Mouse (Mus musculus): ENCODE measurements at regions not wholly inside any gene's neighbourhood (a gene's known extent, or its start where the extent isn't known, plus 50 kb on each side); places are given as distances from the start of the nearest gene placed in this dataset.

DNA sequence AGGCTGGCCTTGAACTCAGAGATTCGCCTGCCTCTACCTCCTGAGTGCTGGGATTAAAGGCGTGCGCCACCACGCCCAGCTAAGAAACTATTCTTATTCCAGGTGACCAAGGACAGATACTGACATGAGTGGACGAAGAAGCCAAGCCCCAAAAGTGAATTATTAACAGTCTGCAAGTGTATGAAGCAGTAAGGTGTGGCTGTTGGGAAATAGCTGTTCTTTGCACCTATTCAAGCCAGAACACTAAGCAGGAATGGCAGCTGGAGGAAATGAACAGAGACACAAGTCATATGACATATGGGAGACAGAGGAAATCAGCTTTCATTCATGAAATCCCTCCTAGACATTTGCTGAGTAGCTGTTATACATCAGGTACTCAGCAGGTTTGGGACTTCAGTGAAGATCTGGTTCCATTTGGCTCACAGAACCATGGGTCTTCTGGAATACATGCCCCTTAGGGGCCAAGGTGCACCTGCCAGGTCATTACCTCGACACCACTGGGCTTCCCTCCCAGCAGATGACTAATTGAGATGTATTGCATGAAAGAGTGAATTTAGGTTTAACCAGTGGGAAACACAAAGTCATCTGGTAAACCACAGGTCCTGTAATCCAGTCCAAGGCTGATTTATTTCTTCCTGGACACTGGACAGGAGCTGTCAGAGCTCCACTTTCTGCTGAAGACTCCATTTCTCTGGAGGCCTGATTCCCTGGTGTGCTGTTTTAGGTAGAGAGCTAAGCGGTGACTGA, 101.0 kb upstream of the Adra1b start:
- dilution Hi-C loops (cut with MboI; ENCODE audit: extremely low pct_ligation_motif_present, extremely low pct_unique_long_range_greater_than_20kb, low sequenced_read_pairs): no loop called here
- TF ChIP-seq E2F4 (IDR thresholded peaks at IDR 0.05; ENCODE audit: insufficient replicate concordance, low read depth, low read length) (no peak), JUND (conservative IDR thresholded peaks at IDR 0.05; ENCODE audit: low read depth, low read length) (no peak), POLR2A (IDR thresholded peaks at IDR 0.05; ENCODE audit: low read depth, low read length) (no peak), CHD2 (IDR thresholded peaks at IDR 0.05; ENCODE audit: low read length) (no peak), USF2 (conservative IDR thresholded peaks at IDR 0.05; ENCODE audit: low read depth, low read length) (no peak), ZMIZ1 (IDR thresholded peaks at IDR 0.05; ENCODE audit: low read depth, low read length) (no peak), NELFE (IDR thresholded peaks at IDR 0.05; ENCODE audit: low read depth, low read length) (no peak), UBTF (IDR thresholded peaks at IDR 0.05; ENCODE audit: low read depth, low read length) (no peak), MAFK (IDR thresholded peaks at IDR 0.05; ENCODE audit: insufficient replicate concordance, low read length) (no peak)
- H3K4me2 ChIP-seq (ENCODE audit: insufficient read depth, low read depth, poor library complexity, severe bottlenecking): no peak overlapping the region
- no peaks in the 10 kb centered on the region for H3K27me3 ChIP-seq (replicated peaks)
- no peak overlapping the region for H3K4me3 ChIP-seq (replicated peaks in 1 of 3; ENCODE audit: low read depth in 2 of 3, low read length in 2 of 3, poor library complexity in 1 of 3)
- in situ Hi-C loops (cut with MboI; ENCODE audit: low pct_ligation_motif_present, low pct_unique_long_range_greater_than_20kb, low sequenced_read_pairs): no loop called here
- no peak for DNase-seq (ENCODE audit: extremely low read depth)
- no peaks in the 10 kb centered on the region for H3K79me2 ChIP-seq (replicated peaks; ENCODE audit: control insufficient read depth, extremely low read depth, insufficient read depth, poor library complexity, severe bottlenecking)
- no peak overlapping the region for H3K27ac ChIP-seq (ENCODE audit: insufficient read depth, low read depth)
- no peak overlapping the region for H3K9ac ChIP-seq (ENCODE audit: insufficient read depth, low read depth)
- H3K4me1 ChIP-seq (ENCODE audit: control insufficient read depth in 1 of 2, insufficient read depth in 2 of 2): peaks cover 2 to 4% of the 10 kb centered on the region in 2 experiments; a peak in 1 of 4 replicates
- H3K9me3 ChIP-seq (replicated peaks; ENCODE audit: low read length): no peaks in the 10 kb centered on the region
- no peaks in the 10 kb centered on the region for H3K36me3 ChIP-seq (replicated peaks in 1 of 2; ENCODE audit: control insufficient read depth in 1 of 2, insufficient read depth in 1 of 2, low read length in 1 of 2)

DNA sequence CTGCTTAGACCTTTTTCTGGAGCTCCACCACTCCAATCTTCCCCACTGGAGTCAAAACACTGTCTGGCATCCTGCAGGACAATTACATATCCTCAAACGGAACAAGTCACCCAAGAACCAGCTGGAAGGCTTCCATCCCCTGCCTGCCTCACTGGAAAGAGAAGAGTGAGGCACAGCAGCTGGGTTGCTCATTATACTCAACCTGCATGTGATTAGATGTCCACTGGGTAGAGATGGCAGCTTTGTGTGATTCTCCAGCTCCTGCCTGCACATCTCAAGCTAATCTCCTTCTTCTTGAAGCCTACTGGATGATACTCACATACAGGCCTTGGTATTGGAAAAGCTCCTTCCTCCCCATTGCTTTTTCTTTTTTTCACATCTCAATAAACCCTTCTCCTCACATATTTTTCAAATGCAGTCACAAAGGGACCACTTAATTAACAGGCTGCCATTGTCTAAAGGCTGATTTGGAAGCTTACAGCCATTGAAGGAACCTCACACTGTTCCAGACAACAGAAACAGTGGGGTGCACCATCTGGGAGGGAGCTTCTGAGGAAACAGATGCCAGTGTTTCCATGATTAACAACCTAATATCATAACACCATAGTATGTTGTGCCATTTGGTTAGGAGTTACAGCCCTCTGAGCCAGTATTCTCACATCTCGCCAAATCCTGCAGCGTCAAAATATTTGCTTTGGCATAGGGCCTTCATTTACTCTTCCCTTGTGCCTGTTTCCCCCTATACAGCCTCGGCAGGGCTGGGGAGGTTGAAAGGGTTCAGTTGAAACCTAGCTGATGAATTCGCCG, 101.9 kb upstream of the Adra1b start:
- H3K36me3 ChIP-seq (replicated peaks in 1 of 2; ENCODE audit: control insufficient read depth in 1 of 2, insufficient read depth in 1 of 2, low read length in 1 of 2): no peaks in the 10 kb centered on the region
- DNase-seq (ENCODE audit: extremely low read depth): no peak
- no peak overlapping the region for H3K4me2 ChIP-seq (ENCODE audit: insufficient read depth, low read depth, poor library complexity, severe bottlenecking)
- peaks cover 2 to 4% of the 10 kb centered on the region in 2 experiments; a peak in 1 of 4 replicates for H3K4me1 ChIP-seq (ENCODE audit: control insufficient read depth in 1 of 2, insufficient read depth in 2 of 2)
- H3K9me3 ChIP-seq (replicated peaks; ENCODE audit: low read length): no peaks in the 10 kb centered on the region
- TF ChIP-seq ZMIZ1 (IDR thresholded peaks at IDR 0.05; ENCODE audit: low read depth, low read length) (no peak), USF2 (conservative IDR thresholded peaks at IDR 0.05; ENCODE audit: low read depth, low read length) (no peak), MEF2A (IDR thresholded peaks at IDR 0.05; ENCODE audit: borderline replicate concordance, low read depth, low read length) (no peak), HCFC1 (IDR thresholded peaks at IDR 0.05; ENCODE audit: low read depth, low read length) (no peak), ELF1 (IDR thresholded peaks at IDR 0.05; ENCODE audit: low read depth, low read length) (no peak), CHD1 (IDR thresholded peaks at IDR 0.05; ENCODE audit: low read depth, low read length) (no peak), GABPA (IDR thresholded peaks at IDR 0.05; ENCODE audit: insufficient replicate concordance, low read depth, low read length) (no peak), KAT2A (IDR thresholded peaks at IDR 0.05; ENCODE audit: insufficient replicate concordance, low read length) (no peak), ZC3H11A (IDR thresholded peaks at IDR 0.05; ENCODE audit: low read depth, low read length) (no peak)
- dilution Hi-C loops (cut with MboI; ENCODE audit: extremely low pct_ligation_motif_present, extremely low pct_unique_long_range_greater_than_20kb, low sequenced_read_pairs) (no loop called here), in situ Hi-C loops (cut with MboI; ENCODE audit: low pct_ligation_motif_present, low pct_unique_long_range_greater_than_20kb, low sequenced_read_pairs) (no loop called here)
- no peak overlapping the region for H3K4me3 ChIP-seq (replicated peaks in 1 of 3; ENCODE audit: low read depth in 2 of 3, low read length in 2 of 3, poor library complexity in 1 of 3)
- H3K27ac ChIP-seq (ENCODE audit: insufficient read depth, low read depth): no peak overlapping the region
- no peak overlapping the region for H3K9ac ChIP-seq (ENCODE audit: insufficient read depth, low read depth)
- H3K27me3 ChIP-seq (replicated peaks): no peaks in the 10 kb centered on the region
- no peaks in the 10 kb centered on the region for H3K79me2 ChIP-seq (replicated peaks; ENCODE audit: control insufficient read depth, extremely low read depth, insufficient read depth, poor library complexity, severe bottlenecking)

Data from CH12.LX (cell line).